Mouse (Mus musculus): ENCODE measurements around the gene Sytl3.
"Not testable (repeated sequence)": the region's sequence is repeated elsewhere in the genome, so short reads cannot be mapped to it uniquely, and the experiment has no call there.

Gene Sytl3

DNA sequence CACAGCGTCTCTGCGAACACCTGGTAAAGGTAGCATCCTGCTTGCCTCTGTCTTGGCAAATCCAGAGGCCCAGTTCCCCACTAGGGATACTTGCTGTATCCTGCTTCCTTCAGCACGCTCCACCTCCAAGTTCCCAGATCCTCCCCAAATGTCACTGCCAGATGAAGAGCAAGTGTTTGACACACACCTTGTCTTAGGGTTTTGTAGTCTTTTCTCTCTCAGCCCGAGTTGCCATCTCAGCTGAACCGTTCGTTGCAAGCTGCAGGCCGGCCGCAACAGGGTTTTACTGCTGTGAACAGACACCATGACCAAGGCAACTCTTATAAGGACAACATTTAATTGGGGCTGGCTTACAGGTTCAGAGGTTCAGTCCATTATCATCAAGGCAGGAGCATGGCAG, 12.1 kb upstream of the Sytl3 start:
- not testable (repeated sequence) for DNase-seq

DNA sequence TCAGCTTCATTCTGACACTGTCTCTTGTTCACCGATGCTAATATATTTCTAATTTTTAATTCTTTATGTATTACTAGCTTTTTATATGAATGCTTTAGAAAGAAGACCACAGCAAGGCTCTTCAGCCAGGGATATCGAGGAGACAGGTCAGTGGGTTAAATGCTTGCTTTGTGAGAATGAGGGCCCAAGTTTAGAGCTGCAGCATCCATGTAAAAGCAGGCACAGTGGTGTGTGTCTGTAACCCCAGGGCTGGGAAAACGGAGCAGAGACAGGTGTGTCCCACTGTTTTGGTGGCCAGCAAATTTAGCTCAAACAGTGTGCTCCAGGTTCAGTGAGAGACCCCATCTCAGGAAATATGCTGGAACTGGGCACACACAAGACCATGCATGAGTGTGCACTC, 11.4 kb upstream of the Sytl3 start:
- not testable (repeated sequence) for DNase-seq

DNA sequence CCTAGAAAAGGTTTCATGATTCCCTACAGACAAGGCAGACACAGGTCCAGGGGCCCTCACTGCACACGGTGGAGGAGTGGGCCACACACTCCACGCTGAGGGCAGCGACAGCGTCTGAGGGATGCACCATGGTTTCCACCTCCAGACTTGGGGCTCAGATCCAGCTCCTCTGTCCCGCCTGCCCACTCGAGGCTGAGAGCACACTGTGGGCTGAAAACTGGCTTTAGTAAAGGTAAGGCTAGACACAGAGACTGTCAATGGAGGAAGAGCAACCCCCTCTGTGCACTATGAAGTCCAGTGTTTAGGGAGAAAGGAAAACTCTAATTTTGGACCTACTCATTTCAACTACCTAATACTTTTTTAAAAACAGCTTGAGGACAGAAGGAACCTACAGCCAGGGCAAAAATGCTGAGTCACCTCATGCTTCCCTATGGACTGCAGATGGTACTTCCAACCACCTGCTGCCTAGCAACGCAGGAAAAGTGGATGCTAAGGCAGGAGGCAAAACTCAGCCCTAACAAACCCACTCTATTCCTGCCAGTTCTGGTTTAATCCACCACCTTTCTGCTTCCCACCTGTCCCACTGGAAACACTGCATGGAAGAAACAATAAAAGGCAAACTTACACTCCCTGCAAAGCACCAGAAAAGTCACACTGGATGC, 7.9 kb upstream of the Sytl3 start:
- DNase-seq = not testable (repeated sequence)

DNA sequence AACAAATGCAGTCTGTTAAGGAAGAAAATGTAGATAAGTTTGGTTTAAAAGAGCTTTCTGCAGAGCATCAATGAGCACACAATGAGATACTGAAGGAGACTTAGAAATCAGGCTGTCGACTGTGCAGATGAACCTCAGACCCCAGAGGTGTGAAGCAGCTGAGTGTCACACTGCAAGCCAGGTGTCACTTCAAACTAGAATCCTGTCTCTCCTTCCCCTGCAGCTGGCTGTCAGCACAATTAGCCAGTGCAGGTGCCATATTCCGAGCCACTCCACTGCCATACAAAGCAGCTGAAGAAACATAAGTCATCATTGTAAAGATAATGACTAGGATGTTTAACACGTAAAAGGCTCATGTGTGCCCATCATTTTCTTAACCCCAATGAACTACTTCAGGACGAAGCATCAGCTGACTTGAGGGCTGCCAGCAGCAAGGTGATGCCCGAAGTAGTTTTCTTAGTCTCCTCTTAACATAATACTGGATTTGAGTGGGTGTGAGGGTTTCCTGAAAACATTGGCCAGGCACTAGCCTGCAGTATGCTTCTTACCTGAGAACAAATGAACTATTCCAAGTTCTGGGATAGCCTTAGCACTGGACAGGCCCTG, 5.4 kb upstream of the Sytl3 start:
- DNase-seq = not testable (repeated sequence)

DNA sequence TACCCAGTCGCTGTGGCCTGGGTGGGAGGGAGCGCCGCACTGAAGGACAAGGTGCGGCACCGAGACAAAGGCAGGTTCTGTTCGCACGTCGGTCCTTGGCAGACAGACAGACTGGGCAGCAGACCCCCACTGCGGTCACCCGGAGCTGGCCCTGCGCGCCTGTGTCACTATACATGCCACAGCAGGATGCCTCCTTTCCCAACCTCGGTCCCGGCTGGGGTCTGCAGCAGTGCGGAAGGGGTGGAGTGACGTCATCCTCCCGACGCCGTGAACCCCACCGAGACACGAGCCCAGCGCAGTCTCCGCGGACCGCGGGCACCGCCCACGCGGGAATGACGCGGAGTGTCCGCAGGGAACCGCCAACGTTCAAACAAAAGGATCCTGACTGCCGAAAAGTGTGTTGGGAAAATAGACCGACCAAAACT, 3.8 kb upstream of the Sytl3 start:
- peak; percentile 68 for DNase-seq

DNA sequence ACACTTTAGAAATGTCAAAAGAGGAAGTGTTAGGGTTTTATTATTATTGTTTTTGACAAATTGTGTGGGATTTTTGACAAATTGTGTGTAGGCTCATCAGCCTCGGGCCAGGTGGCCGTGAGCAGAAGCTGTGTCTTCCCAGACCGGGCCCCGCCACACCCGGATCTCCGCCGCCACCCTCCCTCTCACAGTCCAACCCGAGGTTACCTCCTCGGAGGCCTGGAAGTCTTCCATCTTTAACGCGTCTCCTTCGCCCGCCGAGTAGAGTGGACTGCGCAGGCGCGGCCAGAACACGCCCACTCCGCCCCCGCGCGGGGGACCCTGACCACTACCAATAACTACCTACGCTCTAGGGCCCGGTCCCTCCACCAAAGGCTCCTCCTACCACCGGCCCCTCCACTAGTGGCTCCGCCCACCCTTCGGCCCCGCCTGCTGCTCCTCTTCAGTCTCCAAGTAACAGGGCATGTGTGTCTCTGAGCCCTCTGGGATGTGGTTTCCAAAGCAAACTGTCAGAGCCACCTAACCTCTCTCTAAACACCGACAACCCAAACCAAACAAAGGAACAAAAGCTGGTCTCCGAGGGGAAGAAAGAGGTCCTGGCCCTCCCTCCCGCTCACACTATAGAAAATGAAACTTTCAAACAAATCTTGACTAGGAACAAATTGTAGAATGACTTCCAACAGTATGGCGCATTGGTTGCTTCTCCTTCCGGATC, 3.2 kb upstream of the Sytl3 start, which contains the start of gene Dynlt1f:
Gene Dynlt1f (minus strand): TSS at position 334 of the 715 bp plus-strand sequence.
- DNase-seq = peak; percentile 73

DNA sequence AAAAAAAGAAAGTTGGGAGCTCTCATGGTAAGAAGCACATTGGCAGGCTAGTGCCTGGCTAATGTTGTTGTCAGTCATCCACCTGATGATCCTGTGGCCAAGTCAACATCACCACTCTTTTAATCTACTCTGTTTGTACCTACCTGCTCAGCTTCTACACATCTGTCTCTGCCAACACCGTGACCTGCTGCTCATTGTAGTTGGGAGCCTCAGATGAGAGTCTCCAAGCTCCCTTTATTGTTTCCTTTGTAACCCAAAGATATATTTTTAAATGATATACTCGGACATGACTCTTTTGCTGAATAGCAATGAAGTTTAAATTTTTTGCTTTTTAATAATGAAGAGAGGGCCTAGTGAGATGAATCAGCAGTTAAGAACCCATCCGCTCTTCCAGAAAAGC, 2.4 kb upstream of the Sytl3 start:
- not testable (repeated sequence) for DNase-seq

DNA sequence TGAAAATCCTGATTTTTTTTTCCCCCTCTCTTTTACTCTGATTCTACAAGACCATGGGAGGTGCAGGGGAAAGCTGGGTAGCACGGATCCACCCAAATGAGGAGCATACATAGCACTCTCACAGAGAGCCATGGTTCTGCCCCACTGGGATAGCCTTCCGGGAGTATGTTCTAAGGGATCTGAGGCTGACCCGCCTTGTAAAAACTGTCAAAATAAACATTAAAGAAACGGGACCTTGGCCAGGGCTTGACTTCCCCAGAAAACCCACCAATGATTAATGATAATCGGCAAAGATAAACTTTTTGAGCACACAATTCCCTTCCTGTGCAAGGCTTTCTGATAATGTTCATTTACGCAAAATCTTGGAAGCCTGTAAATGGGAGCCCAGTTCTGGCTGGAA, 1.7 kb downstream of the Sytl3 start:
- DNase-seq = not testable (repeated sequence)

DNA sequence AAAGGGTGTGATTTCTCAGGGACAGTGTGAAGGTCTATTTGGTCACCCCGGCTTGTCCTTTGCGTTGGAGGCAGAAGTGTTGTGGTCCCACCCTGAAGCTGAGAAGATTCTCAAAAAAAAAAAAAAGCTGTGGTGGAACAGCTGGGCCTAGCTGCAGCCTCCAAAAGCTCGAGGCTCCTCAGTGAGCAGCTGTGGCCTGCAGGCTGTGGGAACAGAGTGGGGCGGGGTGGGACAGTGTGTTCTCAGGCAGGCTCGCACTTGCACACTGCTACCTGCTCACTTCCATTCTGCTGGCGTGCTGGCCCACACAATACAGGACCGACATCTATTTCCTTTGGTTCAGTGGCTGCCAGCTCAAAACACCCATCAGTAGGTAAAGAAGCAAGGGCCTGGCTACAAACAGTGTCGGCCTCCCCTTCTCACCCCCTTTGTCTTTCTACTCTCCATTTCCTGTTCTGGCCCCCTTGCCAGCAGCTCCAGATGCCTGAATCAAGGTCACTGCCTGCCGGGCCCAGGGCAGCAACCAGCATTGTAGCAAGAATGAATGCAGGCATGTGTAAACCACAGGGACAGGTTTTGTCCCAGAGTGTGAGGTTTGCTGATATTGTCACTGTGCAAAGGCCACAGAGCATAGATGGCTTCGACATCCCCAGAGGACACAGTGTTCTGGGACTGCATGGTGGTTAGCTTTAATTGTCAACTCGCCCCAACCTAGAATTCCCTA, 2.4 kb downstream of the Sytl3 start:
- not testable (repeated sequence) for DNase-seq

DNA sequence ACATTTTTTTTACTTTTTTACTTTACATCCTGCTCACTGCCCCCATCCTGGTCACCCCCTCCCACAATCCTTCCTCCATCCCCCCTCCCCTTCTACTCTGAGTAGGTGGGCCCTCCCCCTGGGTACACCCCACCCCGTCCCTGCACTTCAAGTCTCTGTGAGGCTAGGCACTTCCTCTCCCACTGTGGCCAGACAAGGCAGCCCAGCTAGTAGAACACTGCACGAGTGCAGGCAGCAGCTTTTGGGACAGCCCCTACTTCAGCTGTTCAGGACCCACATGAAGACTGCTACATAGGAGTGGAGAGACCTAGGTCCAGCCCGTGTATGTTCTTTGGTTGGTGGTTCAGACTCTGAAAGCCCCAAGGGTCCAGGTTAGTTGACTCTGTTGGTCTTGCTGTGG, 3.9 kb downstream of the Sytl3 start:
- DNase-seq = not testable (repeated sequence)

DNA sequence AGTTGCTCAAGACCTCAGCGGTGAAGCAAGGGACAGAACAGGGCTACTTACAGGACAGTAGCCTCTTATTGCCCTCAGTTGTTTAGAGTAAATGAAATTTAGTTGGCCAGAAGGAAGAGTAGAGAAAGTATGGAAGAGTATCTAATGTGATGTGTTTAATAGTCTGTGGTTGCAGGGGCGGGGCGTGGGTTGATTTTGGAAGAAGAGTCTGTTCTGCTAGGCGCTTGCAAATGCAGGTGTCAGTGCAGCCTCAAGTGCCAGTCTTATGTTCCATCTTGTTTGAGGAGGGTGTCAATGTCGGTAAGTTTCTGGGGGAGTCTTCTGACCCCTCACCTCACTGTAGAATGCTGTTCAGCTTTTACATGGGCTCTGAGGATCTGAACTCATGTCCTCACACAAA, 6.5 kb downstream of the Sytl3 start:
- DNase-seq = not testable (repeated sequence)

DNA sequence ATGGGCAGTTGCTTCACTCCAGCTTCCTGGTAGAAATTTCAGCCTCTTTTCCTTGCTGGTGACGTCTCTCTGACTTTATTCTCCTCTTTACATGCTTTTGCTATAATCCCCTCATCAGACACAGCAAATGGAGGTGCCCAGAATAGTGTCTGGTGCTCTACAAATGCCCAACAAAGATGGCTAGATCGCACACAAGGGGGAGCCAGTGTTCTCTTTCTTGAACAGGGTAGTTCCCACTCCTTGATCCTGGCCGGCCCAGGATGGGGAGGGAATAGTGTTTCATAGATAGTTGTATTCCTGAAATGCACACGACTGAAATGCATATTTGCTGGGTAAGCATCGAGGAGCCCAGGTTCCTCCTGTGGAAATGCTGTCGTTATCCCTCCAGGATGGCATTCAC, 9.6 kb downstream of the Sytl3 start:
- DNase-seq = not testable (repeated sequence)

DNA sequence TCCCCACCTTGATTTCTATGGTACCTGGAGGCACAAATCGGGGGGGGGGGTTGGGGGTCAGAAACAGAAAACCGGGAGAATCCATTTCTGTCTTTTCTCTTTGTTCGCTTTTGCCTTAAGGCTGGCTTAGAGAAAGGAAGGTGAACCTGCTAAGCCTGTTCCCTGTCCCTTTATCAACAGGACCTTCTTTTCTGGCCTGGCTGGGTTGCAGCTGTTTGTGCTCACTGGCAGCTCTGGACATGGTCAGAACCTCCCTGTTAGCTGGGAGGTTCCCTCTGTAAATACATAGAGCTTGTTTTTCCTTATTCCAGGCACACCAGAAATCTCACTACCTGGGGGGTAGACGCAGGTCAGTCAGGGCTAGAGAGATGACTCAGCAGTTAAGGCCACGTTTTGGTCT, 15.4 kb downstream of the Sytl3 start:
- not testable (repeated sequence) for DNase-seq

DNA sequence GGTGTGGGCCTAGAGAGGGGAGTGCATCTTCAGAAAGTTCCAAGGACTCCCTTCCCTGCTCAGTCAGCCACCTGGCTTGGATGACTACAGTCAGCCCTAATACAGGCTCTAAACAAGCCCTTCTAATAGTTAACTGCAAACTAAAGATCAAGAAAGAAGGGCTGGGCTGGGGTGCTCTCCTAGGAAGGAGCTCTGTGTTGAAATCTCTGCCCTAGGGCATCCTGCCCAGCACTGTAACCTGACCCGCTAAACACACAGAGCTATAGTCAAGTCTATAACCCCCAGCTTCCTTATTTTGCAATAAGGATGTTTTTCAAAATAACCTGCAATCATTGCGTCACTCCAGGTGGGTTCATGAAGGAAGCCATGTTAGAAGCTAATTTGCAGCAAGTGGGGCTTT, 19.2 kb downstream of the Sytl3 start:
- DNase-seq = not testable (repeated sequence)

DNA sequence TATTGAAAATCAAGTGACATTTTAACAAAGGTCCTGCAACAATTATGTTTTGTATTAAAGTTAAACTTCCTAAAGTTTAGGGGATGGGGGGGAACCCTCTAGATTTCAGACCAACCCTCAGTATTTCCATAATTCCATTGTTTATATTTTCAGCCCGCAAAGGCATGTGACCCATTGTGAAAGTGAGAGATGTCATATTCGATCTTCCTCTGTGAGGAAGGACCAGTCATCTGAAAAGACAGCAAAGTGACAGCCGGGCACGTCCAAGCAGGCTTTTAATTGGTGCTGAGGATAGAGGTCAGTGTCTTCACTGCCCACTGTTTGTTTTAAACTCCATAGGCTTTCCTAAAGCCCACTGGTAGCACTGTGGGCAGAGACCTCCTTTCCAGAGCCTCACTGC, 22.8 kb downstream of the Sytl3 start:
- DNase-seq = not testable (repeated sequence)

DNA sequence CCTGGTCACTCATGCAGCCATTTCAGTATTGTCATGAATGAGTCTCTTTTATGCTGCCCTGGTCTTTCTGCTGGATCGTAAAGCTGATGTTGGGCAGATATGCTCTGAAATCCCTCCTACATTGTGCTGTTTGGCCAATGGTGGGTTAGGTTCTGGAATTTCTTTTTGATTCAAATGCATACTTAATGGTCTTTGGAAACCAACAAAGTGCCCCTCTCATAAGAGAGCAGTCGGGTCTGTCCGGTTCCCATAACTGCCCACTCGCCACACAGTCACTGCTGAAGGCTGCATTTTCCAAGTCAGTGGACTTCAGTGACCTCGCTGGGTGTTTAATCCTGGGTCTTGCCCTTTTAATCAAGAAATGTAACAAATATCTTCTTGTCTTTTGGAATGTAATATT, 24.8 kb downstream of the Sytl3 start:
- not testable (repeated sequence) for DNase-seq

DNA sequence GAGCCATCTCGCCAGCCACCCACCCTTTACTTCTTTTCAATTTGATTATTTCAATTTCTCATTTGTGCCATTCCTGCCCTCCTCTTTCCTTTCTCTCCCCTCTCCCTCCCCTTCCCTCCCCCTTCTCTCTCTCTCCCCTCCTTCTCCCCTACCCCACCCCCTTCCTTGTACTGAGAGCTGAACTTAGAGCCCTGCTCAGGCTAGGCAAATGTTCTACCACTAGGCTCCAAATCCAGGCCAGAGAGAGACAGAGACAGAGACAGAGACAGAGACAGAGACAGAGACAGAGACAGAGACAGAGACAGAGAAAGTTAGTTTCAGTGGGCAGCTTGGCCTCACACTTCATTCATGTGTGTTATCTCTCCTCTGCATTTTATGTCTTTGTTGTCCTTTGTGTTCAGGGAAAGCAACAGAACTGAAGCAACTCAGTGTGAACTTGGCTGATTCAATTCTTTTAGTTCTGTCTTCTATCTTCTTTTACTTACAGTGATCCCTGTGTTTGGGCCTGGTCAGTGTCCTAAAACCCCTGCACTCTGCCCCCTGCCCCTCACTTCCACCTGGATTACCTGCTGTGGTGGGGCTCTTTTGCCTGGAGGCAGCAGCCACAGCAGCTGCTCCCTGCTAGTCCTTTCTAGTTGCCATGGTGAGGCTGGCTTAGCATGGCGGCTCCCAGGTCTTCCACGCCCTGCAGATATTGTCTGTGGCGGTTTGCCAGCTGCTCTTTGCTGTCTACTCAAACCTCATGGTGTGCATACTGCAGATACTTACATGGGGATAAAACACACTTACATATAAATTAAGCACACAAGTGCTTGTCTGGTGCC, 25.8 kb downstream of the Sytl3 start:
- not testable (repeated sequence) for DNase-seq

DNA sequence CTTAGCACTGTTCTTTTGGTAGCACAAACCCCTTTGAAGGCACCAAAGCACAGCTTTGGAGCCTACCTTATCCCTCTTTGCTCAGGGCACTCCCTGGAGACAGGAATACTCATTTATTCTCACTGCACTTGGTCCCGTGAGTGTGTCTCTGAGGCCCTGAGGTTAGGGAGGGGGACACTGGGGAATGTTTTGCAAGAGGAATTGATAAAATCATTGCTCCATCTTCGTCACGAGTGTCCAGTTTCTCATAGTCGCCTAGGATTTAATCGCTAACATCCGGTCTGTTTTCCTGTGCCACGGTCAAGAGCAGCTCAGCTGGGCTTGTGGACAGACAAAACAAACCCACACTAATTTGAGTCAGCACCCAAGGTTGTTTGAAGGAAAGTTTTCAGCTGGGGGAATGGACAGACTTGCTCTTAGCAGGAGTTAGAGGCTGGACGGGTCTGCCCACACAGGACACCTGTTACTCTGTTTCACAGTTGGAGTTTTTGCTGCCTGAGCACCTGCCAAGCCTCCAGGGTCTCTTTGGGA, 26.5 kb downstream of the Sytl3 start:
- not testable (repeated sequence) for DNase-seq

DNA sequence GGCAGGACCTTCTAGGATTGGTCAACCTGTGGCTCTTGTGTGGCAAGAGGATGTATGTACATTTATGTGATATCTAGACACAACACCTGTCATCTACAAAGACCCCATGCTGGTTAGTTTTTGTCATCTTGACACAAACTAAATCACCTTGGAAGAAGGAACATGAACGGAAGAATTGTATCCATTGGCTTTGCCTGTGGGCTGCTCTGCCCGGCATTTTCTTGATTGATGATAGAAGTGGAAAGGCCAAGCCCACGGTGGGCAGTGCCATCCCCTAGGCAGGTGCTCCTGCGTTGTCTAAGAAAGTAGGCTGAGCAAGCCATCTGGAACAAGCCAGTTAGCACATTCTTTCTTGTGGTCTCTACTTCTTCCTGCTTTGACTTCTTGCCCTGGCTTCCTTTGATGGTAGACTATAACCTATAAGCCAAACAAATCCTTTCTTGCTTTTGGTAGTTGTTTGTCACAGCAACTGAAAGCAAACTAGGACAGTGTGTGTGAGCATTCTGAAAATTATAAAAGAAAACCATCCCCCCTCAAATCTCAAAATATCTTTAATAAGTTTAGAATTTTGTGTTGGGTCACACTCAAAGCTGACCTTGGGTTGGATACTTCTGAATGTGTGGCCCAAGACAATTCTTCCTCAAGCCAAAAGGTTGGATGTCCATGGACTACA, 27.5 kb downstream of the Sytl3 start:
- not testable (repeated sequence) for DNase-seq

DNA sequence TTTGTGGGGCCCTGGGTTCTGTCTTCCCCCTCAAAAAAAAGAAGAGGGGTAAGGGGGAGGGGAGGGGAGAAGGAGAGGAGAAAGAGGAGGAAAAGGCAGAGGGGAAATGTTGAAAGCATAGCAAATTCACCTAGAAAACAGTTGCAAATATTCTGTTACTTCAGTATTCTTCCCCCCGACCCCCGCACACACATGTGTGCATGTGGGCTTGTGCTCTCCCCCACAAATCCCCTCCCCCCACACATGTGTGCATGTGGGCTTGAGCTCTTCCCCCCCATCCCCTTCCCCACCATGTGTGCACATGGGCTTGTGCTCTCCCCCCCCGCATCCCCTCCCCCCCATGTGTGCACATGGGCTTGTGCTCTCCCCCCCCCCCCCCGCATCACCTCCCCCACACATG, 30.5 kb downstream of the Sytl3 start:
- not testable (repeated sequence) for DNase-seq

DNA sequence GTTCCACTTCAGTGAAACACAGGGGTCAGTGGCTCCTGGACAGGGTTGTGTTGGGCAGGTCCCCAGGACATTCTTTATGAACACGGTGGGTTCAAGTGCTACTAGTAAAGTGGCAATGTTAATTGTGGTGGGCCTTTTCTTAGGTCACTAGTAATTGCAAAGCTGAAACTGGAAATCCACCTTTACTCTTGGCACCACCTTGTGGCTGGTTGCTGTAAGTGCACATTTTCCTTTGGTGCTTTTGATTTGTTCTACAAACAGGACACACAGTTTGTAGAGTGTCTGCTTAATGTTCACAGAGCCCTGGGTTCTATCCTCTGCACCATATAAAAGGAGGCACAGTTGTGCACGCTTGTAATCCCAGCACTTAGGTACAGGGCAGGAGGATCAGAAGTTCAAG, 32.7 kb downstream of the Sytl3 start:
- DNase-seq = peak; percentile 90

All from cerebellum, adult 8-10 months (tissue).